Mouse (Mus musculus) erythroblast, adult 5-6 weeks (primary cell): ENCODE data around the gene 1700019N19Rik. TPM values are rescaled to one million over a fixed set of nuclear protein-coding genes. Genes with fewer than 3 reads are reported as not detected.

Experiments
- ATAC-seq: replicated peaks from 2 replicates; pipeline ENCODE4 v1.8.0; 2016; ENCODE audit warnings: moderate number of reproducible peaks, mild to moderate bottlenecking, moderate TSS enrichment, inconsistent platforms; ENCODE audit not compliant: poor library complexity, low FRiP score, severe bottlenecking
- total RNA-seq, 2 experiments: library from RNA; stranded (forward) in 1 of 2; stranded (reverse) in 1 of 2; fragments of 150-400 nt in 1 of 2; fragments of 200-764, 138-1000 nt in 1 of 2; gene quantifications; 2 replicates each; pipeline versions ENCODE4 v1.2.3 to v1.2.4; 2015 to 2017; ENCODE audit warnings: low replicate concordance in 2 of 2

Gene 1700019N19Rik
- total RNA-seq (2015; ENCODE audit: low replicate concordance), result not detected in 2 replicates
- total RNA-seq (2017; ENCODE audit: low replicate concordance), result not detected in 2 replicates

DNA sequence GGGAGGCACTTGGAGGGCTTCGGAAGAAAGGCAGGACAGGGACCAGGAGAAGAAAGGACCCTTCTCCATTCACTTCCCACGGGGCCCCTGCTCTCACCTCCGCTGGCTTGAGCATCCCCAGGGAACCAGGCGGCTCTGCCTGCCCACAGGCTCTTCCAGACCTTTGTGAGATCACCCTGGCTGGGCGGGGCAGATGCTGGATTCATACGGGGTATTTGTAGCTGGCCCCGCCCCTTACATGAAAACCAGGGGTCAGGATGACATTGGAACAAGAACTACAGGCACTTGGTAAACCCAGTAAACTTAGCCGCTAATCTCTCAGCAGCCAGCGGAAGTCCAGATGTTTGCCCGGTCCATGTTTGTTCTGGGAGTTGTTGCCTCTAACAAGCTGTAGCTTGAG, at the start of gene 1700019N19Rik:
TSS of gene 1700019N19Rik (minus strand) at position 178 of the 400 bp plus-strand sequence.
- no peak for ATAC-seq

DNA sequence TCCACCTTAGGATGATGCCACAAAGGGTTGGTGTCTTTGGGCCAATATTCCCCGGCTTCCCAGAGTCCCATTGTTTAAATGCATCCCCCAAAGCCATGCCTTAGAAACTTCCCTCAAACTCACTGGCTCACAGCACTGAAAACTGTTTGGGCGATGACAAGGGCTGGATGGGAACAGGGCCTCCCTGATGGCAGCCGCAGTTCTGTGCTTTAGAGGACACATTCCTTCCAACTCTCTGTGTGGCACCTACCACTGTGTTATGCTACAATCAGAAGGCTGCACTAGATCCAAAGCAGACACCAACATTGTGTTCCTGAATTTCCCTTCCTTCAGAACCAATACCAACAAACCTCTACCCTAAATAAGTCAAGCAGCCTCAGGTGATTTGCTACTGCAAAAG, 49.3 kb upstream of the 1700019N19Rik start:
- no peak for ATAC-seq

DNA sequence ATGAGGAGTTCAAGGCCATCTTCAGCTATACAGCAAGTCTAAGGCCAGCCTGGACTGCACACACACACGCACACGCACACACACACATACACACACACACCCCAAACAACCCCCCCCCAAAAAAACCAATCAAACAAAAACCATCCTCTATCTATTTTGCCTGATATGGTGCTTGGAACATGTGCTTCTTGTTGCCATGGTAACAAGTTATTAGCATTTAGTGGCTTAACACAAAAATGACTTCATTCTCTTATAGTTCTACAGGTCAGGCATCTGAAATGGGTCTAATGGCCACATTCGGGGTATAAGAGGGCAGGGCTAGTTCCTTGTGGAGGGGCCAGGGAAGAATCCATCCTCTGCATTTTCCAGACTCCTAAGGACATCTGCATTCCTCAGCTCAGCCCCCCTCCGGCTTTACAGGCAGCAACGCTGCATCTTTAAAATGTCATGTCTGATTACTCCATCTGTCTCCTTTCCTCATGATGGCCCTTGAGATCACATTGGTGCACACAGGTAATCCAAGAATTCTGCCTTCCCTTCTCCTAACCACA, 46.5 kb upstream of the 1700019N19Rik start:
- no peak for ATAC-seq

DNA sequence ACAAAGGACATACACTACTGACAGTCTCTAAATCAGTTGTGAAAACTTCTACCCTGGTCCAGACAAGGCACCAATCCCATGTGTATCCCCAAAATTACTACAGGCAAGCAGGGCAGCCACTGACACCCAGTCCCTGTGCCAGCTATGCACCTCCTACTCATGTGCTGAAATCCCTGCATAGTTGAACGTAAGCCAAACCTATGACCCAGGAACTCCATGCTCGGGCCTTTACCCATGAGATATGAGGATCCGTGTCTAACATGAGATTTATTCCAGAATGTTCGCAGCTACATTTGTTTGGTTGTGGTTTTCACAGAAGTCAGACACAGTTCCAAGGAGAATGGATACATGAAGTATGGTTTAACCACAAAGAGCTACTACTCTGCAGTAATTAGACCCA, 45.5 kb upstream of the 1700019N19Rik start:
- no peak for ATAC-seq

DNA sequence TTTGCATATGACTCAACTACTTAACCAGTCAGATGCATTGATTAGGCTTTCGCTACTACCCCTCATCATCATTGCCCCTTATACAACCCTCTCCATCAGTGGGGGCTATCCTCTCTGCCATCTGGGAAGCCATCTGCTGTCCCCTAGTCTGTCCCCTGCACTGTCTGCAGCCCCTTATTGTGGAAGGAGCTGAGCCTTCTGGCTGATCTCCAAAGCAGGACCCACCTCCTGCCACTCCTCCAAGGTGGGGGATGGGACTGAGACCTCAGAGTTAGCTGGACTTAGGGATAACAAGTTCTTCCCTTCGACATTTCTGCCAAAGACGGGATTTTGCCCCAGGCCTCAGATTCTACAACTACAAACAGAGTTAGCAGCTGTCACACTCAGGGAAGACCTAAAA, 45.1 kb upstream of the 1700019N19Rik start:
- ATAC-seq, result no peak

DNA sequence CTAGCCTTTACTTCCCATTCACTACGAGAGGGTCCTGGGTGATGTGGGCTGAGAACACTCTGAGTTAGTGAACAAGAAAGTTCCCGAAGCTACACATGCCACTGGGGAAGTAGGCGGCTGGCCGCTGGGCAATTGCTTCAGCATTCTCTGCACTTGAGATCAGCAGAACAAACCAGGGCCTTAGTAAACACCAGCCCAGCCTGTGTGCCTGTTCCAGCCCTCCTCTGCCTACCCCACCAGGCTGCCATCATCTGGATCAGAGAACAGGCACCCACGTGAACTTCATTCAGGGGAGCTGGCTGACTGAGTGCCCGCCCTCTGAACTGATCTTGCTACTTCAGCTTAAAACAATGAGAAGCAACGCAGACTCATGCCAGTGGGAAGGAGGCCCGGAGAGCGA, 44.4 kb upstream of the 1700019N19Rik start:
- no peak for ATAC-seq

DNA sequence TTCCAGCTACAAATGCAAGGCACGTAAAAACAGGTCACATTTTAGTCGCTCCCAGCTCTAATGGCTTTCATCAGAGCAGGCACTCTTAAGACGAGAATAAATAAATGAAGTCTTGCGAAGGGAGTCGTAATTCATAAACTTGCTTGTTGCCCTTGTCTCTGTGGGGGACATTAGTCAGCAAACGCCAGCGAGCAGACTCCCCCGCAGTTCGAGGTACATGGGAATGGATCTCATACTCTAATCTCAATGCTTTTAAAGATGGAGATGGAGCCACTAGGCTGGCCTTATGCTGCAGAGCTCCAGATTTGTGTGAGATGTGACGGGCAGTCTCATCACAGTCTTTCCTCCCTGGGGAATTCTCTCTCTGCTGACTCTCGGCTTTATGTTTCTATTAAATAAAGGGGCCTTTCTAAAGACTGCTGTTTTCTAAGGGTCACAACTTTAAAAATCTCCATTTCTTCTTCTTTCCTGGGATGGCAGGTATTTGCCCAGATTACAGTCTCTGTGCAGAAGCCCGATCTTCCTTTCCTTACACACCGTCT, 39.4 kb upstream of the 1700019N19Rik start:
- ATAC-seq, result no peak

DNA sequence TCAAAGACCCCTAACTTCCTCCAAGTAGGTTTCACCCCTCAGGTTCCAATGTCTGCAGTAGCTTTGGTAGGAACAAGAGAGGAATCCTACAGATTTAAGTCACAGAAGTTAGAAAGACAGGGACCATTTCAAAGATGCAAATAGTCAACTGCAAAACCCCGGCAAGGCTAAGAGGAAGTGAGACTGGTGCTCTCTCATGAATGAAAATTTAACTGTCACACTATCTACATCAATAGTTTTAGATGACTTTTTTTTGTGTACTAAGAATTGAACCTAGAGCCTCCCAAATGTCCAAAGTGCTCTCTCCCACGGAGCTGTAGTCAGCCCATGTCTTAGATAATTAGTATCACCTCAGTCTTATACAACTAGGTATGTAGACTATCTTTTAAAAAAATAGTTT, 38.7 kb upstream of the 1700019N19Rik start:
- ATAC-seq, result no peak

DNA sequence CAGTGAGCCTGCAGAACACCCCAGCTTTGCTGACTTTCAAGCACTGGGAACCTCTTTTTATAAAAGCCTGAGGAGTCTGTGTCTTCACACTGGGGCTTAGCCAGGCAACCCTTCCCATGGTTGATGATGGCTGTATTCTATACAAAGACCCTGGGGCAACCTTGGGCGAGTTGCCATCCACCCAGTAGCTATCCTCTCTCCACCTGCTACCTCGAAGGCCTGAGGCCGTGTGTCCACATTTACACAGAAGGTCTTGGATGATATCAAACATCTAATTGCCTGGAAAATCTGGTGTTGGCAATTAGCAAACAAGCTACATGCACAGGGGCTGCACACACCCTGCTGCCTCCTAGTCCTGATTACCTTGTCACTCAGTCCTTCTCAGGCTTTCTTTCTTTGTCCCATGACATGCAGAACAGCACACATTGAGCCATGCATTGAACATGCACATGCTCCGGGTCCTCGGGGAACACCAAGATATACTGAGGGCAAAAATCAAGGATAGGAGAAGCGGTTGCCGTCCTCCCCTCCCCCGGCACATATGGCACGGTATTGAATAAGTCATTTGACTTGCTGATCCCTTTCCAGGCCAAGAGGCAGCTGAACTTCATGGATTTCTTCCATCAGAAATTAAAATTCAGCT, 37.1 kb upstream of the 1700019N19Rik start:
- no peak for ATAC-seq

DNA sequence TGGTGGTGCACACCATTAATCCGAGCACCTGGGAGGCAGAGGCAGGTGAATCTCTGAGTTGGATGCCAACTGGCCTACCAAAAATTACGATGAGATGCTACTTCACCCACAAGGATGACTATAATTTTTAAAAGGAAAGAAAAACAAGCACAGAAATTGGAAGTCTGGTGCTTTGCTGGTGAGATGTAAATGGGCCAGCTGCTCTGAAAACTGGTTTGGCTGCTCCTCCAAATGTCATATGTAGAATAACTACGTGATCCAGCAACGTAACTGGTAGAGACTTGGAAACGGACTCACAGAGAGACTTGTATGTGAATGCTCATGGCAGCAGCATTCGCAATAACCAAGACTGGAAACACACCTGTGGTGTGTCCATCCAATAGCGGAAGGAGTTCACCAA, 35.9 kb upstream of the 1700019N19Rik start:
- no peak for ATAC-seq

DNA sequence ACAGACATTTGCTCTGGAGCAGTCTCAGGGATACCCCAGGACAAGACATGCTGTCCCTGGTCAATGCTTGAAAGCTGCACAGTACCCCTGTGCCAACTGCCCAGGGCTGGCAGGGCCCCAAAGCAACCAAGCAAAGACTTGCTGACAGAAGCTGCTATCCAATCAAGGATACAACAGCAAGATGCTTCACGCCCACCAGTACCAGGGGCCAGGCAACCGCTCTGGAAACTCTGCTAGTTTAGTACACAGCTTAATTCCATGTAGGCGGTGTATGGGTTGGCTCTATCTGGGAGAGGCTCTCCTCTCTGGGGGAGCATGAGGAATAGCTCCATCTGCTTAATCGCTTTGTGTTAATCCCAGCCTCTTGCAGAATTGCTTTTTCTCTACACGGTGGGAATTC, 35.3 kb upstream of the 1700019N19Rik start:
- no peak for ATAC-seq

DNA sequence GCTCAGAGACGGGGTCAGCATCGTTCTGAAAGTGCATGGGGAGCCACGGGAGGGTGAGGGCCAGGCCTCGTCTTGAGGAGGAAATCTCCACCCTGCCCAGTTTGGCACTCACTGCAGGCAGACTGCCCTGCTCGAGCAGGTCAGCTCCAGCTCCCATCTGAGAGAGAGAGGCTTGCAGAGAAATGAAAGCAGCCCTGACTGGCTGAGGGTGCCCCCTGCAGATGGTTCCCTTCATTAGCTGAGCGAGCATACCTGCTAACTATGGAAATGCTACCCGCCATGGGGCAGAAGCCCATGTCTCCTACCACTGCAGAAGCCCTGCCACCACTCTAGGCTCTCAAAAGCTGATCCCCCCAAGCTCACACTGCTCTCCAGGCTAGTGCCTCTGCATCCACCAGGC, 33.4 kb upstream of the 1700019N19Rik start:
- no peak for ATAC-seq

DNA sequence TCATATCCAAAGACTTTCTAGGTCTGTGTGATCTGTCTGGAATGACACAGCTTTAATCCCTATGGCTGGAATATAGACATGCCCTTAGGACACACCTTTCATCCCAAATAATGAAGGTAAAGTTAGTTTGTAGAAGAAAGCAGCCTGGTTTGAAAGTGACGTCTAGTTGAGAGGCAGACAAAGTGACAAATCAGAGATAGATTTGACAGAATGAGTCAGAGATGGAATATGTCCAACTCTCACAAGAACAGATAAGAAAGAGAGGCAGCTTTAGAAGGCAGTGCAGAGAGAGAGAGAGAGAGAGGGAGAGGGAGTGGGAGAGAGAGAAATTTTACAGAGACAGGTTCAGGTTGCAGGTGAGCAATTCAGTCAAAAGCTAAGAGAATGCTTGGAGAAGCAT, 30.1 kb upstream of the 1700019N19Rik start:
- no peak for ATAC-seq

DNA sequence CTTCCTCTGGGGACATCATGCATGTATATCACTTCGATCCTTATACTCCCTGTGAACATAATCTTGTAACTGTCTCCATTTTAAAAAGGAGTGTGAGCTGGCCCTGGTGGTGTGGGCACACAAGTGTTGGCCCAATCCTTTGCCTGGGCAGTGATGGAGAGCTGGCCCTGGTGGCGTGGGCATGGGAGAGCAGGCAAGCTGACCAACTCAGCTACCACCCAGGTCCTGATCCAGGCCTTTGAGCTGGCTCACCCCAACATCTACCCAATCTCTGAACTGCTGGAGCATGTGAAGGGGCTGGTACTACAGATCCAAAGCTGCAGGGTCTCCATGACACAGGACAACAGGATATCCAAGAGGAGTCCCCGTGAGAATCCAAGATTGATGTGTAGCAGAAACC, 29.0 kb upstream of the 1700019N19Rik start:
- ATAC-seq, result no peak

DNA sequence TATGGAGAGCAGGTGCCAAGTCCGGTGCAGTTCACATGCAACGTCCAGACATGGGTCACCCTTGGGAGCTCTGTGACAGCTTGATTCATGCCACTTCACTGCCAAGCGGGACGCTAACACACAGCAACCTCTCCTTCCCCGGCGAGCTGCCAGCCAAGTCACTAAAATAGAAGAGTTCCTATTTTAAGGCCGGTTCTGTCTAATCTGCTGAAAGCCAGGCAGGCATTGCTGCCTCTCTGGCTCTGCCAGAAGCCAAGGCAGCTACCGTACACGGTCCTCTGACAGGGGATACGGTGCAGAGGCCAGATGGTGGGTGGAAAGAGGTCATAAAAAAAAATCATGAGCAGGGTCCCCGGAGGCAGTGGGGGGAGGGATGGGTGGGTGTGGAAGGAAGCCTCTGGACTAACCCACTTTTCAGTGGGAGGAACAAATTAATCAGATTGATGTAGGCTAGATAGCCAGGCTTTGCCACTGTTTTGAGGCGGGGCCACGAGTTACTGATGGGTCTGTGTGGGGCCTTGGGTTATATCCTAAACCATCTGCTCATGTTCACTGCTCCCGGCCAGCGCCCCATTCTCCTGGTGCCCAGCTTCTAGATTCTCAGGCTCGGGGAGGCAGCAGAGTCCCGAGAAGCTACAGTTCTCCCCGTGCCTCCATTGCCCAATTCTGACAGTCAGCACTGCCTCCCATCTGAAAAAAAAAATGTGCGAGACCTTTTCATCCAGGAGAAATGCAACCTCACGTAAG, 28.4 kb upstream of the 1700019N19Rik start:
- ATAC-seq, result no peak

DNA sequence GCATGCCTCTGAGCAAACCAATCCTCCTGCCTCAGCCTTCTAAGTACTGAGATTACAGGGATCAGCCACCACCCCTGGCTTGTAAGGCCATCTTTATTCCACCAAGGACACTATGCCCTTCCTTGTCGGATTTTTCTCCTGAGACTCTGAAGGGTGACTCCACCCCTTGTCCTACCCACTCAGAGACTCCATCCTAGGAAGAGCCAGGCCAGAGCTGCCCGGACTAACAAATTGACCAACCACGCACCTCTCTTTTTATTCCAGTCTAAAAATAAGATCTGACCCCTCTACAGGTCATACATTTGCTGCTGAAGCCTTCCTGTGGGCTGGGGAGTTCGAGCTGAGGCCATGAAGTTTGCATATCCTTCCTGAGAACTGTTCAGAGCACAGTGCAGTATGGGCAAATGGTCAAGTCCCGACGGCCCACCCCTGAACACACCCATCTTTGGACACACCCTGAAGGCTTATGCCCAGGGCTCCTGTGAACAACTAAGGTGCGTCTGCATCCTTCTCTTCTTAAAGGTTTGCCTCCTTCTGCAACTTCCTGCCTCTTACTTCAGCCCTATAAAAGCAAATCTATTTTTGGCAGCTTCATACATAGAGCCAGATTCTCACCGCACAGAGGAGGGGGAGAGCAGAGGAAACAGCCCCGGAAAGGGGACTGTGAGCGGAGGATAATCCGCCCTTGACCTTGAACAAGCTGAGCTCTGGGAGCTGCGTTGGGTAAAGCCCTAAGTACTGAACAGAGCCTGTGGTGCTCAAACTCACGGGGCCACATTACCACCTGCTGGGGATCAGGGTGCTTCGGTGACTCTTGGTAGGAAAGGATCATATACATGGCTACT, 24.5 kb upstream of the 1700019N19Rik start:
- ATAC-seq, result no peak

DNA sequence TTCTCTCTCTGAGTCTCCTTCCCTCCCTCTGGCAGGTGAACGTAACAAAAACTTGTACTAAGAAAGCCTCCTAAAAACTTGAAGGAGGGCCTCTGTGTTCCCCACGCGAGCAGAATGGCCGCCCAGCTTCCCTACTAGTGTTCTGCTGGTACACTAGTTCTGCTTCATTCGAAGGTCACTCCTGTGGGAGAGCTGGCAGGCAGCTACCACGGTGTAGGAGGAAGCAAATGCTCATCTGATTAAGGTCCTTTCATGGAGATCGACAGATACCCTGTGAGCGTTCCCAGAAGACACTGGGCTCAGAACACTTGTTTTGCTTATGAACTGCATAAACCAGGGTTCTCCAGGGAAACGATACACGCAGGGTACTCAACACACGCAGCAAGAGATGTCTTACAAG, 23.1 kb upstream of the 1700019N19Rik start:
- ATAC-seq, result no peak

DNA sequence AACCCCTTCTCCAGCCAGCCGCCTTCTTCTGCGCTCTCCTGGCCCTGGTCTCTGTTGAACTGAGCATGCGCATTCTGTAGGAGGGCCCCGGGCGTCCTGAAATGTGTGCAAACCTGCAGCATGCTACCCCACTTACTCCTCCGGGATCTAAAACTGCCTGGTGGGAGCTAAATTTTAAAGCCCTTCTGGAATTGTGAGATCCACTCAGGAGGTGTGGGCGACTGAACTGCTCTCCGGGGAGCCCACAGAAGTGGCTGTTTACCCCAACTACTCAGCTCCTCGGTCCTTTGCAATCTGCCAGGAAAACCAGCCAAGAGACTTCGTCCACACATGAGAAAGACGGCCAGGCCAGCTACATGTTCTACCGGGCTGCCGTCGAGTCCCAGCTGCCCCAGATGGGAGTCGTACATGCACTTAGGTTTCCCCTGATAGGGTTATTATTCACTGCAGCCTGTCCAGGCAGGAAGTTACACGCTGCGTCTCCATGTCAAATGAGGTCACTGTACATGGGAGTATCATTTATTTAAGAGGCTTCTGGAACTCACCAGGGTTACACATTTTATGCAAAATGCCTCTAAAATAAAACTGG, 22.3 kb upstream of the 1700019N19Rik start:
- ATAC-seq, result no peak

DNA sequence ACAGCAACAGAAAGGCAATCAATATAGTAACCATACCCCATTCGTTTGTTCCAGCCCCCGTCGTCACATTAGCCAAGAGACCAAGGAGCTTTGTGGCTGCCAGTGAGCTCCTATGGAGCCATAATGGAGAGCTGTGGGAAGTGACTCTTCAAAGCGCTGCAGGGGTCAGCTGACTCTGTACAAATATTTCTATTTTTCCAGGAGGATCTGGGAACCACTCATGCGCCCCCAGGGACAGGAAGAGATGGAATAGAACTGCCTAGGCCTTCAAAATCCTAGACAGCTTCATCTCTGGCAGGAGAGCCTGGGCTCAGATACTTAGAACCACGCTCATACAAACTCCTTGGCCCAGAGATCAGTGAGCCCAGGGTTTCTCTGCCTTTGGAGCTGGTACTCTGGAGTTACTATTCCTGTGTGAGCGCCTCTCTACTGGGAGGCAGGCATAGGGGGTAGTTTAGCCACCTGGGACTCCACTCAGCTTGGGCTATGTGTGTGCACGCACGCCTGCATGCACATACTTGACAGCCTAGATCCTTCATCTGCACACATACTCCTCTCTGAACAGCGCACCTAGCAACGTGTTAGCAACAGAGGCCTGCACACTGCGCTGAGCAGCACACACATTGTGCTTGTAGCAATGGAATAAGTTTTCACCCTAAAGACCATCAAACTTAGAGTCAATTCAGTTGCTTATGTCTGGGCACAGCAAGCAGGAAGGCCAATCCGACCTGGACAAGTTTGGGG, 21.1 kb upstream of the 1700019N19Rik start:
- no peak for ATAC-seq
